ENCODE assay signal across 19 mouse cellular contexts in the genomic region with DNA sequence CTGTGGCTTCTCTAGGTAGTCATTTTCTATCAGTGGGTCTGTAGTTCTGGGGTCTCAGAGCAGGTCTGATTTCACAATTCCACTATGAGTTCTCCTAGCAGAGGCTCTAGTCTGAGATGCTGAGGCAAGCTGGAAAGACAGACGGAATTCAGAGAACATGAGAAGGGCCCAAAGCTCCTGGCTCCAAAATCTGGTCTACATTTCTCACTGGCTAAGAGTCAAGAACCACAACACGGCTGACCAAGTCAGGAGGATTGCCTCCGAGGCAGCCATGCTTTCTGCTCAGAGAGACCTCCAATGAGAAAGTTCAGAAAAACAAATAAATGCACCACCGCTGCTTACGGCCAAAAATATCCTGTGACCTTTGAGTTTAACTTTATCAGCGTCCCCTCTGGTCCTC.
"Had no signal": no experiment of that assay in that cellular context is flagged by ENCODE, and none has a peak within 500 bp of the region (broad histone marks: within the 10 kb centered on the region; RNA-seq: fewer than 3 reads in every experiment).

No protein-coding gene starts in this region.

- H3K27me3 ChIP-seq: lung, embryonic 15.5 days; midbrain, embryonic 13.5 days; midbrain, embryonic 15.5 days; neural tube, embryonic 12.5 days; stomach, embryonic 15.5 days had no signal

- H3K4me3 ChIP-seq: lung, embryonic 15.5 days; megakaryocyte, embryonic 14.5 days; midbrain, embryonic 13.5 days; midbrain, embryonic 15.5 days; neural tube, embryonic 12.5 days; stomach, embryonic 15.5 days had no signal

- H3K36me3 ChIP-seq: lung, embryonic 15.5 days; midbrain, embryonic 13.5 days; midbrain, embryonic 15.5 days; neural tube, embryonic 12.5 days; stomach, embryonic 15.5 days had no signal

- DNase-seq: liver, postnatal 0 days; lung, adult 2 months; lung, postnatal 14 days; lung, postnatal 36 days; right cerebral cortex, postnatal 14 days; right cerebral cortex, postnatal 4 days; thymus, adult 2 months; thymus, postnatal 25 days; thymus, postnatal 4 days had no signal

- H3K9ac ChIP-seq: liver, postnatal 0 days; lung, embryonic 15.5 days; midbrain, embryonic 13.5 days; midbrain, embryonic 15.5 days; neural tube, embryonic 12.5 days; stomach, embryonic 15.5 days had no signal

- ATAC-seq: liver, postnatal 0 days; lung, postnatal 0 days; midbrain, embryonic 13.5 days; midbrain, embryonic 15.5 days had no signal

- H3K9me3 ChIP-seq: lung, embryonic 15.5 days; megakaryocyte, embryonic 14.5 days; midbrain, embryonic 13.5 days; midbrain, embryonic 15.5 days; neural tube, embryonic 12.5 days; stomach, embryonic 15.5 days had no signal

- H3K27ac ChIP-seq: lung, embryonic 15.5 days; macrophage; midbrain, embryonic 13.5 days; midbrain, embryonic 15.5 days; neural tube, embryonic 12.5 days; stomach, embryonic 15.5 days; stomach, postnatal 0 days had no signal

- H3K4me1 ChIP-seq: lung, embryonic 15.5 days; midbrain, embryonic 13.5 days; midbrain, embryonic 15.5 days; neural tube, embryonic 12.5 days; stomach, embryonic 15.5 days had no signal

- H3K4me2 ChIP-seq: lung, embryonic 15.5 days; midbrain, embryonic 11.5 days; midbrain, embryonic 13.5 days; midbrain, embryonic 15.5 days; neural tube, embryonic 12.5 days; stomach, embryonic 15.5 days had no signal
